Mouse (Mus musculus): ENCODE measurements around the gene Ngrn. TPM values are rescaled to one million over a fixed set of nuclear protein-coding genes. Genes with fewer than 3 reads are reported as not detected.

The Ngrn gene
- polyA plus RNA-seq, 1 experiment: 23.2 TPM

DNA sequence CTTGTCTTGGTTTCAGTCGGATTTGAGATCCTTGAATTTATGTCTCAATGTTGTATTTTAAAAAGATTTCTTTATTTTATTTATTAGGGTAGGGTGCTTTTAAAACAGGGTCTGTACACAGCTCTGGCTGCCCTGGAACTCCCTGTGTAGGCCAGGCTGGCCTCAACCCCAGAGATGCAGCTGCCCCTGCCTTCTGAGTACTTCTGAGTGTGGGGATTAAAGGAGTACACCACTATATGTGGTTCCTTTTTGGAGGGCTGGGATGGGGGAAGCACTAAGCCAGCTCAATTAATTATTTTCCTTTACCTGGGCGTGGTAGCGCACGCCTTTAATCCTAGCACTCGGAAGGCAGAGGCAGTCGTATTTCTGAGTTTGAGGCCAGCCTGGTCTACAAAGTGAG lies 35.4 kb downstream of the Ngrn start:
- H3K27ac ChIP-seq (ENCODE audit: insufficient read depth, low read depth, low read length): no peak overlapping the region
- no peak for TF ChIP-seq POLR2A (IDR thresholded peaks at IDR 0.05; ENCODE audit: borderline replicate concordance, low read depth, low read length)
- no peak for TF ChIP-seq CTCF (IDR thresholded peaks at IDR 0.05; ENCODE audit: low read depth, low read length)
- H3K4me3 ChIP-seq (ENCODE audit: insufficient read depth, low read length): no peak overlapping the region
- peaks cover 30% of the 10 kb centered on the region for H3K4me1 ChIP-seq (ENCODE audit: control insufficient read depth, insufficient read depth, low read length)

DNA sequence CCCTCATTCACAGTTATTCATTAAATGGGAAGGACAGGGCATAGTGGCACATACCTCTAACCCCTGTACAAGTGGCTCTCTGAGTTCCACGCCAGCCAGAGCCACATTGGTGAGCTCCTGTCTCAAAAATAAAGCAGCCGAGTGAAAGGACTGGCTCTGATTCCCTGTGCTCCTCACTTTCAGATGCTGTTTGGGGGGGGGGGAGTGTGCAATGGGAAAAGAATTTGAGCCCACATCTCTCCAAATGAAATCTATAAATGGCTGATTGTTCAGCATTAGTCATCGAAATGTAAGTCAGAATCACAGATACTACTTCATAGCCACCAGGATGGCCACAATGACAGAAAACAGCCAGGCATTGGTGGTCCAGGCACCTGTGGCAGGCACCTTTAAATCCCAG lies 36.0 kb downstream of the Ngrn start:
- Histone ChIP-seq H3K4me3 (ENCODE audit: insufficient read depth, low read length) (no peak overlapping the region), H3K27ac (ENCODE audit: insufficient read depth, low read depth, low read length) (no peak overlapping the region), H3K4me1 (ENCODE audit: control insufficient read depth, insufficient read depth, low read length) (peaks cover 30% of the 10 kb centered on the region)
- TF ChIP-seq CTCF (IDR thresholded peaks at IDR 0.05; ENCODE audit: low read depth, low read length): no peak
- TF ChIP-seq POLR2A (IDR thresholded peaks at IDR 0.05; ENCODE audit: borderline replicate concordance, low read depth, low read length): no peak

DNA sequence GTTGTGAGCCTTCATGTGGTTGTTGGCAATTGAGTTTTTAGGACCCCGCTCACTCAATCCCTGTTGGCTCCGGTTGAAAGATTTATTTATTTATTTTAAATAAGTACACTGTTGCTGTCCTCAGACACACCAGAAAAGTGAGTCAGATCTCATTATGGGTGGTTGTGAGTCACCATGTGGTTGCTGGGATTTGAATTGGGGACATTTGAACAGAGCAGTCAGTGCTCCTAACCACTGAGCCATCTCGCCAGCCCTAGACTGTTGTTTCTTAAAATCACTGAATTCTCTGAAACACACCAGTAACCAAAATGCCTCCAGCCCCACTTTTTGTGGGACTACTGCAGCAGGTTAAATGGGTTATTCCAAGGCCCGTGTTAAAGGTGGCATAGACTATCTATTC lies 37.7 kb downstream of the Ngrn start:
- Histone ChIP-seq H3K4me3 (ENCODE audit: insufficient read depth, low read length) (no peak overlapping the region), H3K27ac (ENCODE audit: insufficient read depth, low read depth, low read length) (no peak overlapping the region), H3K4me1 (ENCODE audit: control insufficient read depth, insufficient read depth, low read length) (peaks cover 27% of the 10 kb centered on the region)
- TF ChIP-seq CTCF (IDR thresholded peaks at IDR 0.05; ENCODE audit: low read depth, low read length) (no peak), POLR2A (IDR thresholded peaks at IDR 0.05; ENCODE audit: borderline replicate concordance, low read depth, low read length) (no peak)

DNA sequence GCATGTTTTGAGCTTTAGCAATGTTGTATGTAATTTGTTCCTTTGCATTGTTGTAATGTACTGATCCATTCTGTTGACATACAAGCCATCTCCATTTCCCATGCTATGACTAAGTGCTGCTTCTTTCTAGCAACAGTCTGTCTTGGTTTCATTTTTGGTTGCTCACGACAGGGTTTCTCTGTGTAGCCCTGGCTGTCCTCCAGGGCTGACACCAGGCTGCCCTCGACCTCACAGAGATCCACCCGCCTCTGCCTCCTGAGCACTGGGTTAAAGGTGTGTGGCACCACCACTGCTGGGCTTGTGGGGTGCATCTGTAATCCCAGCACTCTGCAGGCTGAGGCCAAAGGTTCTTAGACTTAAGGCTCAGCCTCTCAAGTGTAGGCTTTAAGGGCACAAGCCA lies 38.6 kb downstream of the Ngrn start:
- TF ChIP-seq POLR2A (IDR thresholded peaks at IDR 0.05; ENCODE audit: borderline replicate concordance, low read depth, low read length): no peak
- no peak for TF ChIP-seq CTCF (IDR thresholded peaks at IDR 0.05; ENCODE audit: low read depth, low read length)
- Histone ChIP-seq H3K4me3 (ENCODE audit: insufficient read depth, low read length) (0 out of 2 replicates have a peak overlapping the region, but pooled peaks have one; percentile 2), H3K27ac (ENCODE audit: insufficient read depth, low read depth, low read length) (no peak overlapping the region), H3K4me1 (ENCODE audit: control insufficient read depth, insufficient read depth, low read length) (peaks cover 27% of the 10 kb centered on the region)

GRCm38 (mm10) chr7:80301522-80301921 lies 40.5 kb downstream of the Ngrn start:
- TF ChIP-seq CTCF (IDR thresholded peaks at IDR 0.05; ENCODE audit: low read depth, low read length) (no peak), POLR2A (IDR thresholded peaks at IDR 0.05; ENCODE audit: borderline replicate concordance, low read depth, low read length) (no peak)
- Histone ChIP-seq H3K4me1 (ENCODE audit: control insufficient read depth, insufficient read depth, low read length) (peaks cover 25% of the 10 kb centered on the region), H3K27ac (ENCODE audit: insufficient read depth, low read depth, low read length) (no peak overlapping the region), H3K4me3 (ENCODE audit: insufficient read depth, low read length) (no peak overlapping the region)

GRCm38 (mm10) chr7:80307766-80308165 lies 46.8 kb downstream of the Ngrn start:
- TF ChIP-seq CTCF (IDR thresholded peaks at IDR 0.05; ENCODE audit: low read depth, low read length) (no peak), POLR2A (IDR thresholded peaks at IDR 0.05; ENCODE audit: borderline replicate concordance, low read depth, low read length) (no peak)

GRCm38 (mm10) chr7:80310771-80311170 lies 49.8 kb downstream of the Ngrn start:
- no peak overlapping the region for H3K27ac ChIP-seq (ENCODE audit: insufficient read depth, low read depth, low read length)
- no peaks in the 10 kb centered on the region for H3K4me1 ChIP-seq (ENCODE audit: control insufficient read depth, insufficient read depth, low read length)
- no peak overlapping the region for H3K4me3 ChIP-seq (ENCODE audit: insufficient read depth, low read length)
- TF ChIP-seq POLR2A (IDR thresholded peaks at IDR 0.05; ENCODE audit: borderline replicate concordance, low read depth, low read length): no peak
- TF ChIP-seq CTCF (IDR thresholded peaks at IDR 0.05; ENCODE audit: low read depth, low read length): no peak

More at GRCm38 (mm10) chr7:80307766-80308165, 46.8 kb downstream of the Ngrn start:
- no peak overlapping the region for H3K27ac ChIP-seq (ENCODE audit: insufficient read depth, low read depth, low read length)
- no peaks in the 10 kb centered on the region for H3K4me1 ChIP-seq (ENCODE audit: control insufficient read depth, insufficient read depth, low read length)
- H3K4me3 ChIP-seq (ENCODE audit: insufficient read depth, low read length): no peak overlapping the region

Other genes starting within 250 kb of the Ngrn start
- 125 and 138 TPM in 2 replicates for gene Zfp710, start 236.4 kb upstream of the Ngrn start, polyA plus RNA-seq (2012; ENCODE audit: insufficient read depth, insufficient read length, missing spikeins)
- gene Idh2, start 145.8 kb upstream of the Ngrn start, polyA plus RNA-seq (2012; ENCODE audit: insufficient read depth, insufficient read length, missing spikeins): 48.6 and 55.9 TPM in 2 replicates
- 11.1 and 13.5 TPM in 2 replicates for gene Sema4b, start 74.4 kb upstream of the Ngrn start, polyA plus RNA-seq (2012; ENCODE audit: insufficient read depth, insufficient read length, missing spikeins)
- 69.3 and 76.2 TPM in 2 replicates for gene Cib1, start 28.4 kb upstream of the Ngrn start, polyA plus RNA-seq (2012; ENCODE audit: insufficient read depth, insufficient read length, missing spikeins)
- gene Gdpgp1, start 28.4 kb upstream of the Ngrn start, polyA plus RNA-seq (2012; ENCODE audit: insufficient read depth, insufficient read length, missing spikeins): 3.1 and 3.5 TPM in 2 replicates
- gene Ttll13, start 14.8 kb upstream of the Ngrn start, polyA plus RNA-seq (2012; ENCODE audit: insufficient read depth, insufficient read length, missing spikeins): not detected in 2 replicates
- gene Vps33b, start 8.4 kb downstream of the Ngrn start, polyA plus RNA-seq (2012; ENCODE audit: insufficient read depth, insufficient read length, missing spikeins): 12.9 and 13.5 TPM in 2 replicates
- gene Prc1, start 33.2 kb downstream of the Ngrn start, polyA plus RNA-seq (2012; ENCODE audit: insufficient read depth, insufficient read length, missing spikeins): 66.9 and 68.7 TPM in 2 replicates
- gene Rccd1, start 63.2 kb downstream of the Ngrn start, polyA plus RNA-seq (2012; ENCODE audit: insufficient read depth, insufficient read length, missing spikeins): 5.5 and 6.8 TPM in 2 replicates
- 13.3 and 17.6 TPM in 2 replicates for gene Unc45a, start 79.8 kb downstream of the Ngrn start, polyA plus RNA-seq (2012; ENCODE audit: insufficient read depth, insufficient read length, missing spikeins)
- 6.2 and 7.5 TPM in 2 replicates for gene Hddc3, start 81.9 kb downstream of the Ngrn start, polyA plus RNA-seq (2012; ENCODE audit: insufficient read depth, insufficient read length, missing spikeins)
- gene Man2a2, start 110.2 kb downstream of the Ngrn start, polyA plus RNA-seq (2012; ENCODE audit: insufficient read depth, insufficient read length, missing spikeins): 75.2 and 75.7 TPM in 2 replicates
- 238 TPM in 2 replicates for gene Fes, start 126.7 kb downstream of the Ngrn start, polyA plus RNA-seq (2012; ENCODE audit: insufficient read depth, insufficient read length, missing spikeins)
- gene Furin, start 144.2 kb downstream of the Ngrn start, polyA plus RNA-seq (2012; ENCODE audit: insufficient read depth, insufficient read length, missing spikeins): 70.6 and 73.7 TPM in 2 replicates